Mouse (Mus musculus) layer of hippocampus, adult 2 months (tissue): ENCODE results near the gene Lpp. TPM values are rescaled to one million over a fixed set of nuclear protein-coding genes. Genes with fewer than 3 reads are reported as not detected.
A peak's percentile ranks its signal among the peaks of the same experiment; 100 is the strongest.

ENCODE experiments used
- DNase-seq, 2 experiments: peaks; one replicate each; pipeline ENCODE4 v3.0.0; 2022; ENCODE audit warnings: low spot score in 2 of 2
- H3K27ac ChIP-seq: fragments of 200-600 bp; 2 replicates; pipeline ENCODE4 v1.8.1; 2022
- H3K4me3 ChIP-seq: fragments of 200-600 bp; 2 replicates; pipeline ENCODE4 v1.8.1; 2022; ENCODE audit warnings: mild to moderate bottlenecking
- CTCF ChIP-seq: fragments of 200-600 bp; conservative IDR thresholded peaks from 2 replicates; pipeline ENCODE4 v1.8.1; 2022; ENCODE audit warnings: antibody characterized with exemption, mild to moderate bottlenecking, moderate library complexity
- total RNA-seq, 2 experiments: library from RNA; stranded (reverse); gene quantifications; 2 replicates each; pipeline ENCODE4 v1.2.3; 2021

The Lpp gene
- total RNA-seq, 2 experiments from 2014 or later = 10.1 to 10.5 TPM

- TF ChIP-seq CTCF = no peak
Measured at GRCm38 (mm10) chr16:24653041-24653440, 259.7 kb downstream of the Lpp start.

GRCm38 (mm10) chr16:24655116-24655515, 261.8 kb downstream of the Lpp start:
- no peak for TF ChIP-seq CTCF
- Histone ChIP-seq H3K4me3 (no peak overlapping the region), H3K27ac (no peak overlapping the region)
- DNase-seq = no peak

More at GRCm38 (mm10) chr16:24653041-24653440, 259.7 kb downstream of the Lpp start:
- DNase-seq = no peak
- Histone ChIP-seq H3K4me3 (no peak overlapping the region), H3K27ac (0 out of 2 replicates have a peak overlapping the region, but pooled peaks have one; percentile 15)

GRCm38 (mm10) chr16:24656026-24656425, 262.7 kb downstream of the Lpp start:
- Histone ChIP-seq H3K27ac (no peak overlapping the region), H3K4me3 (no peak overlapping the region)
- DNase-seq = no peak
- no peak for TF ChIP-seq CTCF

GRCm38 (mm10) chr16:24656752-24657151, 263.4 kb downstream of the Lpp start:
- TF ChIP-seq CTCF = no peak
- no peak for DNase-seq
- Histone ChIP-seq H3K27ac (peak overlapping the region; percentile 4; the same call in 1 of the 2 replicates), H3K4me3 (no peak overlapping the region)

- TF ChIP-seq CTCF = no peak
- DNase-seq = no peak
- no peak overlapping the region for H3K4me3 ChIP-seq
- H3K27ac ChIP-seq = no peak overlapping the region
Measured at GRCm38 (mm10) chr16:24659049-24659448, 265.7 kb downstream of the Lpp start.

- no peak for TF ChIP-seq CTCF
- peak; percentile 12 to 20 for DNase-seq
- no peak overlapping the region for H3K4me3 ChIP-seq
- H3K27ac ChIP-seq = peak overlapping the region; percentile 68
Measured at GRCm38 (mm10) chr16:24664131-24664530, 270.8 kb downstream of the Lpp start.

- no peak for TF ChIP-seq CTCF
- no peak for DNase-seq
- Histone ChIP-seq H3K27ac (peak overlapping the region; percentile 66; the same call in 1 of the 2 replicates), H3K4me3 (no peak overlapping the region)
Measured at GRCm38 (mm10) chr16:24669718-24670460, 276.6 kb downstream of the Lpp start.

- no peak for DNase-seq
- Histone ChIP-seq H3K27ac (no peak overlapping the region), H3K4me3 (no peak overlapping the region)
- TF ChIP-seq CTCF = no peak
Measured at GRCm38 (mm10) chr16:24678942-24679341, 285.6 kb downstream of the Lpp start.

- H3K4me3 ChIP-seq = no peak overlapping the region
- H3K27ac ChIP-seq = peak overlapping the region; percentile 20; the same call in 1 of the 2 replicates
- no peak for TF ChIP-seq CTCF
- DNase-seq = peak; percentile 20 to 39
Measured at GRCm38 (mm10) chr16:24695062-24695461, 301.8 kb downstream of the Lpp start.

- Histone ChIP-seq H3K4me3 (no peak overlapping the region), H3K27ac (no peak overlapping the region)
- no peak for TF ChIP-seq CTCF
- DNase-seq = no peak
Measured at GRCm38 (mm10) chr16:24704215-24704614, 310.9 kb downstream of the Lpp start.

- no peak for DNase-seq
- Histone ChIP-seq H3K27ac (peak overlapping the region; percentile 50; the same call in 1 of the 2 replicates), H3K4me3 (no peak overlapping the region)
- no peak for TF ChIP-seq CTCF
Measured at GRCm38 (mm10) chr16:24723641-24724040, 330.3 kb downstream of the Lpp start.

GRCm38 (mm10) chr16:24732751-24733150, 339.4 kb downstream of the Lpp start:
- no peak for TF ChIP-seq CTCF
- DNase-seq = no peak

GRCm38 (mm10) chr16:24733321-24733720, 340.0 kb downstream of the Lpp start:
- H3K4me3 ChIP-seq = no peak overlapping the region
- no peak for TF ChIP-seq CTCF
- no peak for DNase-seq
- H3K27ac ChIP-seq = no peak overlapping the region

More at GRCm38 (mm10) chr16:24732751-24733150, 339.4 kb downstream of the Lpp start:
- H3K27ac ChIP-seq = no peak overlapping the region
- no peak overlapping the region for H3K4me3 ChIP-seq

GRCm38 (mm10) chr16:24735754-24736153, 342.4 kb downstream of the Lpp start:
- no peak for DNase-seq
- TF ChIP-seq CTCF = no peak
- H3K4me3 ChIP-seq = no peak overlapping the region

More at GRCm38 (mm10) chr16:24735754-24736153, 342.4 kb downstream of the Lpp start:
- no peak overlapping the region for H3K27ac ChIP-seq
